Mouse (Mus musculus): ENCODE results near the gene Gpr141. TPM values are rescaled to one million over a fixed set of nuclear protein-coding genes. Genes with fewer than 3 reads are reported as not detected.

Gene Gpr141
- polyA plus RNA-seq, 1 experiment from 2014 or later: 0.38 TPM

GRCm38 (mm10) chr13:19730826-19731225 is 93.2 kb downstream of the Gpr141 start:
- Histone ChIP-seq H3K9ac (no peak overlapping the region), H3K27me3 (no peaks in the 10 kb centered on the region), H3K27ac (no peak overlapping the region), H3K4me1 (replicated peaks) (0 out of 2 replicates have a peak, but pooled peaks cover 2% of the 10 kb centered on the region), H3K9me3 (replicated peaks) (no peaks in the 10 kb centered on the region), H3K4me3 (no peak overlapping the region), H3K36me3 (no peaks in the 10 kb centered on the region), H3K4me2 (no peak overlapping the region)
- no peak for ATAC-seq (replicated peaks; ENCODE audit: insufficient number of reproducible peaks, insufficient read depth, low FRiP score, low read depth)
- WGBS: 46% methylated on average over 2 of the region's 2 CpGs

GRCm38 (mm10) chr13:19718954-19719353 is 105.1 kb downstream of the Gpr141 start:
- no peak overlapping the region for H3K4me3 ChIP-seq
- ATAC-seq (replicated peaks; ENCODE audit: insufficient number of reproducible peaks, insufficient read depth, low FRiP score, low read depth): no peak
- no peak overlapping the region for H3K27ac ChIP-seq
- no peak overlapping the region for H3K9ac ChIP-seq
- H3K4me2 ChIP-seq: no peak overlapping the region
- H3K9me3 ChIP-seq (replicated peaks): no peaks in the 10 kb centered on the region
- WGBS: 52% methylated on average over 5 of the region's 5 CpGs
- H3K36me3 ChIP-seq: no peaks in the 10 kb centered on the region
- no peaks in the 10 kb centered on the region for H3K27me3 ChIP-seq
- no peaks in the 10 kb centered on the region for H3K4me1 ChIP-seq (replicated peaks)

GRCm38 (mm10) chr13:19717201-19717600 is 106.9 kb downstream of the Gpr141 start:
- Histone ChIP-seq H3K27me3 (no peaks in the 10 kb centered on the region), H3K4me1 (replicated peaks) (no peaks in the 10 kb centered on the region), H3K27ac (no peak overlapping the region), H3K9me3 (replicated peaks) (no peaks in the 10 kb centered on the region), H3K4me3 (no peak overlapping the region), H3K4me2 (no peak overlapping the region), H3K36me3 (no peaks in the 10 kb centered on the region), H3K9ac (no peak overlapping the region)
- no peak for ATAC-seq (replicated peaks; ENCODE audit: insufficient number of reproducible peaks, insufficient read depth, low FRiP score, low read depth)
- WGBS: 72% methylated on average over 2 of the region's 2 CpGs

- H3K27ac ChIP-seq: no peak overlapping the region
- H3K4me1 ChIP-seq (replicated peaks): peaks cover 5% of the 10 kb centered on the region
- H3K4me3 ChIP-seq: no peak overlapping the region
- no peaks in the 10 kb centered on the region for H3K36me3 ChIP-seq
- H3K9me3 ChIP-seq (replicated peaks): no peaks in the 10 kb centered on the region
- H3K27me3 ChIP-seq: no peaks in the 10 kb centered on the region
- H3K9ac ChIP-seq: no peak overlapping the region
- WGBS: 53% methylated on average over 4 of the region's 4 CpGs
- H3K4me2 ChIP-seq: no peak overlapping the region
- ATAC-seq (replicated peaks; ENCODE audit: insufficient number of reproducible peaks, insufficient read depth, low FRiP score, low read depth): no peak
Observed at GRCm38 (mm10) chr13:19703806-19704205, 120.3 kb downstream of the Gpr141 start.

GRCm38 (mm10) chr13:19701443-19702078 is 122.5 kb downstream of the Gpr141 start:
- no peak for ATAC-seq (replicated peaks; ENCODE audit: insufficient number of reproducible peaks, insufficient read depth, low FRiP score, low read depth)
- 0 out of 2 replicates have a peak, but pooled peaks cover 3% of the 10 kb centered on the region for H3K27me3 ChIP-seq
- H3K4me2 ChIP-seq: no peak overlapping the region
- no peak overlapping the region for H3K4me3 ChIP-seq
- H3K36me3 ChIP-seq: no peaks in the 10 kb centered on the region
- no peaks in the 10 kb centered on the region for H3K9me3 ChIP-seq (replicated peaks)
- H3K9ac ChIP-seq: no peak overlapping the region
- H3K4me1 ChIP-seq (replicated peaks): peaks cover 9% of the 10 kb centered on the region
- H3K27ac ChIP-seq: no peak overlapping the region
- 73% methylated on average over 11 of the region's 11 CpGs for WGBS

GRCm38 (mm10) chr13:19700733-19701442 is 123.2 kb downstream of the Gpr141 start:
- ATAC-seq (replicated peaks; ENCODE audit: insufficient number of reproducible peaks, insufficient read depth, low FRiP score, low read depth): no peak; the same call in 1 of the 2 replicates
- H3K4me1 ChIP-seq (replicated peaks): peaks cover 9% of the 10 kb centered on the region
- 0 out of 2 replicates have a peak, but pooled peaks cover 3% of the 10 kb centered on the region for H3K27me3 ChIP-seq
- no peak overlapping the region for H3K4me2 ChIP-seq
- no peaks in the 10 kb centered on the region for H3K9me3 ChIP-seq (replicated peaks)
- H3K9ac ChIP-seq: no peak overlapping the region
- no peak overlapping the region for H3K27ac ChIP-seq
- WGBS: 69% methylated on average over 4 of the region's 4 CpGs
- no peak overlapping the region for H3K4me3 ChIP-seq
- H3K36me3 ChIP-seq: no peaks in the 10 kb centered on the region

Other genes starting within 250 kb of the Gpr141 start
- gene Epdr1, start 204.3 kb downstream of the Gpr141 start, polyA plus RNA-seq (2015; fragmentation: Nextera tagmentation; extraction: Ambion mirVana): 31.5 and 31.9 TPM in 2 replicates
- gene Sfrp4, start 201.2 kb downstream of the Gpr141 start, polyA plus RNA-seq (2015; fragmentation: Nextera tagmentation; extraction: Ambion mirVana): 0.53 and 0.82 TPM in 2 replicates
- 0.41 and 1.2 TPM in 2 replicates for gene Nme8, start 126.5 kb downstream of the Gpr141 start, polyA plus RNA-seq (2015; fragmentation: Nextera tagmentation; extraction: Ambion mirVana)